Mouse (Mus musculus): Measurements from ENCODE around the gene Olfr90.

DNA sequence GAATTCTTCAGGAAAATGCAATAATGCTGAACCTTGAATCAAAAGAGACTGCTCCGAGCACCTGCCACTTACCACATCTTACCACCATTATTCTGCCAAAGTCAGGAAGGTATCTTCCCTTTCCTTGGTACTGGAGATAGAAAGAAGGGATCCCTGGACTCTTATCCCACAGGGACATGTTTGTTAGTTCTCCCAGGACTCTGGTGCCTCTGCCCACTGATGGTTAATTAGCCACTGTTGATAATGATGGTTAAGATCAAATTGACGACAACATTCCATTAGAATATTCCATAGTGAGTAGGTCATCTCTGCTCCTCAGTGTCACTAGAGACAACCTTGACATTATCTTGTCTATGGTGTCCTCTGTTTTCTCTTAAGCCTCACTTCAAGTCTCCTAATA is 31.7 kb upstream of the Olfr90 start, which contains the start of gene Olfr92:
- TF ChIP-seq ZNF384 (IDR thresholded peaks at IDR 0.05; ENCODE audit: low read depth, low read length), result no peak
- no peak for TF ChIP-seq CHD2 (IDR thresholded peaks at IDR 0.05; ENCODE audit: low read depth, low read length)
- no peak for TF ChIP-seq ZC3H11A (IDR thresholded peaks at IDR 0.05; ENCODE audit: borderline replicate concordance, low read depth, low read length)

Data from ES-E14 (cell line).